Mouse (Mus musculus): Measurements from ENCODE around the gene Iqcn. TPM values are rescaled to one million over a fixed set of nuclear protein-coding genes. Genes with fewer than 3 reads are reported as not detected.
A peak's percentile ranks its signal among the peaks of the same experiment; 100 is the strongest.

The Iqcn gene
- polyA plus RNA-seq, 1 experiment from 2014 or later = 0.04 TPM

DNA sequence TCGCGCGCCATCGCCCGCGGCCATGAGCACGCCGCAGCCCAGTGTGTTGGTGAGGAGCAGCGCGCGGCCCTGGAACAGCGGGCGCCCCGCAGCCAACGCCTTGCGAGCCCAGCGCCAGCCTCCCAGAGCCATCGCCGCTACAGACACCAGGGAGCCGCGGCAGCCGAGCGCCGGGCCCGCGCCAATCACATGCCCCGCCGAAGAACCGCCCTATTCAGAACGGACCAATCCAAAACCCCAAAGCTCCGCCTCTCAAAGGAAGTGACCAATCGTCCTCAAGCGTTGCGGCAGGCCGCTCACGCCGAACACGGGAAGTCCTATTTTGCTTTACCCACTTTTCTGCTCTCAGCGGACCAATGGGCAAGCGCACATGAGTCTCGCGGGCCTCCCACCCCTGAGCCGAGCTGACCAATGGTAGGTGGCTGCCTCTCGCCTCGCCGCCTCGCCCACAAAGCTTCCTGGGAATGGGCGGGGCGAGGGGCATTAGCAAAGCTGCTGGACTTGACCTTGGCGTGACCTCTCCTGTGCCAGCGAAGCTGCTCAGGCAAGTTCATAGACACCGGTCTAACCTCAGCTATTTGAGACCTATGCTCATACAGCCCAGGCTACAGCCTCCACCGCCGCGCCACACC, 57.6 kb downstream of the Iqcn start, which contains the start of gene Mpv17l2:
Gene Mpv17l2, minus strand, starts transcription at position 172 of the 632 bp plus-strand sequence.
- H3K27ac ChIP-seq (replicated peaks) = peak within 1 kb of the TSS; percentile 78
- under 1% methylated on average over 55 of the region's 55 CpGs for WGBS
- peak within 1 kb of the TSS; percentile 67 for H3K4me3 ChIP-seq
- peaks cover 27% of the 10 kb centered on the region for H3K4me1 ChIP-seq
- peak within 1 kb of the TSS; percentile 99 for H3K4me2 ChIP-seq (replicated peaks)
- H3K9ac ChIP-seq (replicated peaks) = peak within 1 kb of the TSS; percentile 83
- ATAC-seq (ENCODE audit: low FRiP score, low read depth) = peak; percentile 96
- peaks cover 11% of the 10 kb centered on the region for H3K27me3 ChIP-seq
- H3K9me3 ChIP-seq = no peaks in the 10 kb centered on the region
- peaks cover 20% of the 10 kb centered on the region for H3K36me3 ChIP-seq

DNA sequence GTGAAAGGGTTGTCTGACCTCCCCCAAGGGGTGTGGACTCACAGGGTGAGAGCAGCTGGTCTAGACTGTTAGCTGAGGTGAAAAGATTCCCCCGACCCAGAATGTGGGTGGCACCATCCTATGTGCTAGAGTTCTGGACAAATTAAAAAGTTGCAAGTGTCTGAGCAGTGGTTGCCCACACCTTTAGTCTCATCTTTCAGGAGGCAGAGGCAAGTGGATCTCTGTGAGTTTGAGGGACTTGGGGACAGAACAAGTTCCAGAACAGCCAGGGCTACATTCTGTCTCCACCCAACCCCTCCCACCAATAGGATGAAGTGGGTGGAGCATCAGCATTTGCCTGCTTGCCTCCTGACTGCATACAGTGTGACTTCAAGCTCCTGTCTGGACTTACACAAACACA, 58.9 kb downstream of the Iqcn start:
- Histone ChIP-seq H3K9ac (replicated peaks) (peak overlapping the region; percentile 11; the same call in 1 of the 2 replicates), H3K9me3 (no peaks in the 10 kb centered on the region), H3K27me3 (peaks cover 23% of the 10 kb centered on the region), H3K4me3 (no peak overlapping the region), H3K4me2 (replicated peaks) (no peak overlapping the region), H3K36me3 (peaks cover 9% of the 10 kb centered on the region), H3K4me1 (peaks cover 38% of the 10 kb centered on the region), H3K27ac (replicated peaks) (no peak overlapping the region)
- ATAC-seq (ENCODE audit: low FRiP score, low read depth) = no peak
- 77% methylated on average over 1 of the region's 1 CpGs for WGBS

DNA sequence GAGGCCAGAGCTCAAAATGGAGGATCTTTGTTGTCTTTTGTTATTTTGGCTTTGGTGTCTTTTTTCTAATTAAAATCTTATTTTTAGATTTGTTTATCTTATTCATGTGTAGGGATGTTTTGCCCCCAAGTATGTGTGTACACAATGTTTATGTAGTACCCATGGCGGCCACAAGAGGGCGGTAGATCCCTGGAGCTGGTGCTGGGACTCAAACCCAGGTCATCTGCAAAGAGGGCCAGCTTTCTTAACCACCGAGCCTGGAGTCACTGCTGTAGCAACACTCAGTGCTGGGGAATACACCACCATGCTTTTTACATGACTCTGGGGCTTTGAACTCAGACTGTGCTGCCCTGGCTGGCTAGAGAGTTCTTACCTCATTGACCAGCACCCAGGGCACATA, 60.1 kb downstream of the Iqcn start:
- H3K36me3 ChIP-seq = peaks cover 8% of the 10 kb centered on the region
- no peak overlapping the region for H3K4me3 ChIP-seq
- 6% methylated on average over 3 of the region's 3 CpGs for WGBS
- peaks cover 31% of the 10 kb centered on the region for H3K27me3 ChIP-seq
- no peak for ATAC-seq (ENCODE audit: low FRiP score, low read depth)
- H3K4me1 ChIP-seq = peaks cover 38% of the 10 kb centered on the region
- no peak overlapping the region for H3K9ac ChIP-seq (replicated peaks)
- no peak overlapping the region for H3K27ac ChIP-seq (replicated peaks)
- H3K4me2 ChIP-seq (replicated peaks) = no peak overlapping the region
- H3K9me3 ChIP-seq = no peaks in the 10 kb centered on the region

DNA sequence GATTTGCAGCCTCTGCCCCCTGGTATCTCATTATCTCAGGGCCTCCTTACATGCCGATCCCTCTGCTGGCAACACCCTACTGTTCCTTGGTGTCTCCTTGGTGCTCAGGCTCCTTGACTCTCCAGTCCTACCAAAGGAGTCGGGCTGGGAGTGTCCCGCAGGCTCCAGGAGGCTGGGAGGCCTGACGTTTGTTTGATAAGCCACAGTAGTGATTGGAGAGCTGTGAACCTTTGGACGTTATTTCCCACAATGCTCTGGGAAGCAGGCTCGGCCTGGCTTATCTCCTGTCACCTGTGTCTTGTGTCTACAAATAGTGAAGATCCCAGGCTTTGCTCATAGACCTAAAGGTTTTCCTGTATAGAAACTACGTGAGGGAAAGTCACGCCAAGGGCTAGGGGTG, 60.8 kb downstream of the Iqcn start:
- peaks cover 34% of the 10 kb centered on the region for H3K4me1 ChIP-seq
- peaks cover 13% of the 10 kb centered on the region for H3K36me3 ChIP-seq
- 80% methylated on average over 8 of the region's 8 CpGs for WGBS
- no peaks in the 10 kb centered on the region for H3K9me3 ChIP-seq
- H3K4me2 ChIP-seq (replicated peaks) = no peak overlapping the region
- H3K4me3 ChIP-seq = no peak overlapping the region
- no peak for ATAC-seq (ENCODE audit: low FRiP score, low read depth)
- no peak overlapping the region for H3K27ac ChIP-seq (replicated peaks)
- no peak overlapping the region for H3K9ac ChIP-seq (replicated peaks)
- peaks cover 31% of the 10 kb centered on the region for H3K27me3 ChIP-seq

DNA sequence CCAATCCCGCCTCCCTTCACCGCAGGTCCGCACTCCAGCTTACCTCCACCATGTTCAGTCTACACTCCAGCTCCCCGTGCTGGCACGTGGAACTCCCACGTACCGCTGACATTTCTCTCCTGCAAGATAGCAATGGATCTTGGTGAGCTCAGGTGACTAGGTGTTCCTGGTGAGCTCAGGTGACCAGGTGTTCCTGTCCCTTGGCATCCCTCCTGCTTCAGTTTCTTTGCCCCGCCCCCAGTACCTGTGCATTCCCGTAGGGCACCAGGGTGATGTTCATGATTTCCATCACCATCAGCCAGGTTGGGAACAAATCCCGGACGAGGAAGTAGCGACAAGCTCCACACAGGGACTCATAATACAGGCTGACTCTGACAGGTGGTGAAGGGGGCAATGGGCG, 61.4 kb downstream of the Iqcn start:
- H3K4me3 ChIP-seq = no peak overlapping the region
- H3K9ac ChIP-seq (replicated peaks) = no peak overlapping the region
- peaks cover 17% of the 10 kb centered on the region for H3K36me3 ChIP-seq
- peaks cover 31% of the 10 kb centered on the region for H3K27me3 ChIP-seq
- H3K4me1 ChIP-seq = peaks cover 27% of the 10 kb centered on the region
- no peak overlapping the region for H3K27ac ChIP-seq (replicated peaks)
- no peaks in the 10 kb centered on the region for H3K9me3 ChIP-seq
- ATAC-seq (ENCODE audit: low FRiP score, low read depth) = no peak
- WGBS = 92% methylated on average over 13 of the region's 13 CpGs
- H3K4me2 ChIP-seq (replicated peaks) = no peak overlapping the region

DNA sequence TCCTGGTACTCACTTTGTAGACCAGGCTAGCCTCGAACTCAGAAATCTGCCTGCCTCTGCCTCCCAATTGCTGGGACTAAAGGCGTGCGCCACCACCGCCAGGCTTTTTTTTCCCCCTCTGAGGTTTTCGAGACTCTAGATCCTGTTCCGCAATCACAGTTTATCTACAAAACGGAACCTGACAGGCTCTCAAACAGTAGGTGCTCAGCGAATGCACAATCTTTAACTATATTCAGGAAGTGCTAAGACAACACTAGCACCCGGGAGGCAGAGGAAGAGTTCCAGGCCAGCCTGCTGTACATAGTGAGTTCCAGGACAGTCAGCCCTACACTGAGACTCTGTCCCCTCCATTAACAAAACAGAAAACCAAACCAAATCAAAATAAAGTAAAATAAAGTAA, 62.1 kb downstream of the Iqcn start:
- peak overlapping the region; percentile 55 for H3K4me2 ChIP-seq (replicated peaks)
- H3K4me1 ChIP-seq = peaks cover 21% of the 10 kb centered on the region
- H3K27ac ChIP-seq (replicated peaks) = no peak overlapping the region
- 75% methylated on average over 9 of the region's 9 CpGs for WGBS
- peaks cover 24% of the 10 kb centered on the region for H3K36me3 ChIP-seq
- H3K4me3 ChIP-seq = no peak overlapping the region
- ATAC-seq (ENCODE audit: low FRiP score, low read depth) = no peak
- H3K9me3 ChIP-seq = no peaks in the 10 kb centered on the region
- H3K9ac ChIP-seq (replicated peaks) = no peak overlapping the region
- peaks cover 31% of the 10 kb centered on the region for H3K27me3 ChIP-seq

DNA sequence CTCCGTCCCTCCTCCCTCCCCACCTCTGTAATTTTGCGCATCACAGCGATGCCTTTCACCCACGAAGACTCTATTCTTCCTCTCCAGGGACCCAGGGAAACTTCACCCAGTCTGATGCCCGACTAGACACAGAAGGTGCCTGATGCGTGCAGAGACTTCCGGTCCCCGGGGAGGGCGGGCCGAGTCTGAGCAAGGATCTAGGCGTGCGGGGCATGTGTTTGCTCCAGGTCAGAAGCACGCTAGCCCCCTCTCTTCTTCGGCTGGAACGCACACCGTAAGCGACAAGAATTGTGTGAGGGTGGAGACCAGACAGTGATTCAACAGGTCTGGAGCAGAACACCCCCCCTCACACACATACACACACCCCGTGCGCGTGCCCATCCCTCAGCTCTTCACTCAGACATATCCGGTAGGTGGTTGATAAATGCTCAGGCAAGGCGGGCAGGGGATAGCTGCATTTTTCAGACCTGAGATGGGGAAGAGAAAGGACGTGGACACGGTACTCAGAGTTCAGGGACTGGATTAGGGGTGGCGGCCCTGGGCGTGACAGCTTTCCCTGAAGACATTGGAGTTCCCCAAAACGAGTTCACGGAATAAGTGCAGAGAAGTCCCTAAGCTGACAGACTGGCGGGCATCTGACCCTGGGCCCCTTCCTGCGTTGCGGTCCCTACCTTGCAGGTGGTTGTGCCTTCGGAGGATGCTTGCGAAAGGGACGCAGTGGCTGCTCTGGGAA, 62.7 kb downstream of the Iqcn start:
- no peak overlapping the region for H3K27ac ChIP-seq (replicated peaks)
- H3K4me3 ChIP-seq = peak overlapping the region; percentile 32
- no peaks in the 10 kb centered on the region for H3K9me3 ChIP-seq
- 2% methylated on average over 34 of the region's 34 CpGs for WGBS
- ATAC-seq (ENCODE audit: low FRiP score, low read depth) = no peak
- H3K27me3 ChIP-seq = peaks cover 36% of the 10 kb centered on the region
- peak overlapping the region; percentile 55 for H3K4me2 ChIP-seq (replicated peaks)
- H3K4me1 ChIP-seq = peaks cover 19% of the 10 kb centered on the region
- H3K9ac ChIP-seq (replicated peaks) = peak overlapping the region; percentile 51
- peaks cover 31% of the 10 kb centered on the region for H3K36me3 ChIP-seq

DNA sequence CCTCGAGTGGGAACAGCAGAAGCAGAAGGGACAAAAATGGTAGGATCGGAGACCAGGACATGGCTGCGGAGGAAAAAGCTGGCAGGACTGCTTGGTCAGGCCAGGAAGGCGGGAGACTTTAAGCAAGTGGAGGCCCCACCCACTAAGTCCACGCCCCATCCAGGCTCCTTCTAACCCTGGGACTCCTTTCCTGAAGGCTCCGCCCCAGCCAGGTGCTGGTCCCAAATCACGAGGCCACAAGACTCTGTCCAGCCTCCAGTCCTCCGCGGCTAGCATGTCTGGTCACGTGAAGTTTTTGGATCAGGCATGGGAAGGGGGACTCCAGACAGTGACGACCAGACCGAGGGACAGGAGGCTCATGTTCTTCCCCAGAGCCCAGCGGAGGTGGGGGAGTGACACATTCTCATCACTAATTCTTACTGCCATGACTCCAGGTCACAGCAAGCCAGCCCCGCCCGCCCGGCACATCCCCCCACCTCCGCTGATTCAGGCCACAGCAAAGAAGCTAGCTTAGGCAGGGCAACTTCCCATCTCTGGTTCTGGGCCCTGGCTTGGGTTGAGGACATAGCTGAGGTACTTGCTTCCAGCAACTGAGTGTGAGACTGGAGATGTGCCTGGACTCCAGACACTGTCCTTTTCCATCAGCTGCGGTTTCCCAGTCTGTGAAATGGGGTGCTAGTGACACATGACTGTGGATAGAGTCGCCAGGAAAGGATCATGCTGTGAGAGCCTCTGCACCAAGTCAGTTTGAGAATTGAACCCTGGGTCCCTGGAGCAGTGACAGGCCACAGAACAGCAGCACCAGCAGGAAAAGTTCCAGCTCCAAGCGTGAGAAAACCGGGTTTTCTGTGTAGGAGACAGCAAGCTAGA, 63.5 kb downstream of the Iqcn start:
- peak overlapping the region; percentile 55 for H3K4me2 ChIP-seq (replicated peaks)
- 0 out of 2 replicates have a peak, but pooled peaks have one; percentile 8 for ATAC-seq (ENCODE audit: low FRiP score, low read depth)
- H3K27me3 ChIP-seq = peaks cover 39% of the 10 kb centered on the region
- H3K27ac ChIP-seq (replicated peaks) = no peak overlapping the region
- H3K9me3 ChIP-seq = no peaks in the 10 kb centered on the region
- H3K4me1 ChIP-seq = peaks cover 19% of the 10 kb centered on the region
- peak overlapping the region; percentile 32 for H3K4me3 ChIP-seq
- H3K36me3 ChIP-seq = peaks cover 39% of the 10 kb centered on the region
- 6% methylated on average over 21 of the region's 21 CpGs for WGBS
- H3K9ac ChIP-seq (replicated peaks) = peak overlapping the region; percentile 51

Other genes starting within 250 kb of the Iqcn start
- 17.8 and 18.5 TPM in 2 replicates for gene Klhl26, start 226.5 kb upstream of the Iqcn start, polyA plus RNA-seq (2016; fragmentation: Nextera tagmentation; extraction: Ambion mirVana)
- gene Tmem59l, start 216.1 kb upstream of the Iqcn start, polyA plus RNA-seq (2016; fragmentation: Nextera tagmentation; extraction: Ambion mirVana) = 19.3 and 21.7 TPM in 2 replicates
- gene Crlf1, start 210.3 kb upstream of the Iqcn start, polyA plus RNA-seq (2016; fragmentation: Nextera tagmentation; extraction: Ambion mirVana) = 0.92 and 1.6 TPM in 2 replicates
- 130 and 134 TPM in 2 replicates for gene Rex1bd, start 196.7 kb upstream of the Iqcn start, polyA plus RNA-seq (2016; fragmentation: Nextera tagmentation; extraction: Ambion mirVana)
- gene Uba52, start 192.7 kb upstream of the Iqcn start, polyA plus RNA-seq (2016; fragmentation: Nextera tagmentation; extraction: Ambion mirVana) = 748 and 749 TPM in 2 replicates
- 326 and 332 TPM in 2 replicates for gene Fkbp8, start 175.7 kb upstream of the Iqcn start, polyA plus RNA-seq (2016; fragmentation: Nextera tagmentation; extraction: Ambion mirVana)
- gene Kxd1, start 175.5 kb upstream of the Iqcn start, polyA plus RNA-seq (2016; fragmentation: Nextera tagmentation; extraction: Ambion mirVana) = 52.1 and 52.7 TPM in 2 replicates
- gene Ell, start 164.0 kb upstream of the Iqcn start, polyA plus RNA-seq (2016; fragmentation: Nextera tagmentation; extraction: Ambion mirVana) = 18.7 and 21.6 TPM in 2 replicates
- 107 and 112 TPM in 2 replicates for gene Isyna1, start 109.1 kb upstream of the Iqcn start, polyA plus RNA-seq (2016; fragmentation: Nextera tagmentation; extraction: Ambion mirVana)
- 115 and 118 TPM in 2 replicates for gene Ssbp4, start 94.6 kb upstream of the Iqcn start, polyA plus RNA-seq (2016; fragmentation: Nextera tagmentation; extraction: Ambion mirVana)
- 1.0 and 1.6 TPM in 2 replicates for gene Lrrc25, start 87.3 kb upstream of the Iqcn start, polyA plus RNA-seq (2016; fragmentation: Nextera tagmentation; extraction: Ambion mirVana)
- gene Gdf15, start 71.0 kb upstream of the Iqcn start, polyA plus RNA-seq (2016; fragmentation: Nextera tagmentation; extraction: Ambion mirVana) = 0.17 TPM in 1 of 2 replicates, not detected in the other
- gene Pgpep1, start 43.1 kb upstream of the Iqcn start, polyA plus RNA-seq (2016; fragmentation: Nextera tagmentation; extraction: Ambion mirVana) = 82.7 and 93.7 TPM in 2 replicates
- gene Lsm4, start 30.2 kb upstream of the Iqcn start, polyA plus RNA-seq (2016; fragmentation: Nextera tagmentation; extraction: Ambion mirVana) = 255 and 263 TPM in 2 replicates
- 206 and 213 TPM in 2 replicates for gene Jund, start 4.5 kb upstream of the Iqcn start, polyA plus RNA-seq (2016; fragmentation: Nextera tagmentation; extraction: Ambion mirVana)
- gene Gm3336, start 15.1 kb downstream of the Iqcn start, polyA plus RNA-seq (2016; fragmentation: Nextera tagmentation; extraction: Ambion mirVana) = not detected in 2 replicates
- 0.15 and 0.39 TPM in 2 replicates for gene Pde4c, start 20.3 kb downstream of the Iqcn start, polyA plus RNA-seq (2016; fragmentation: Nextera tagmentation; extraction: Ambion mirVana)
- gene Rab3a, start 51.2 kb downstream of the Iqcn start, polyA plus RNA-seq (2016; fragmentation: Nextera tagmentation; extraction: Ambion mirVana) = 98.9 and 102 TPM in 2 replicates
- gene Mpv17l2, start 57.5 kb downstream of the Iqcn start, polyA plus RNA-seq (2016; fragmentation: Nextera tagmentation; extraction: Ambion mirVana) = 35.4 and 37.3 TPM in 2 replicates
- gene Pik3r2, start 73.3 kb downstream of the Iqcn start, polyA plus RNA-seq (2016; fragmentation: Nextera tagmentation; extraction: Ambion mirVana) = 73.4 and 74.6 TPM in 2 replicates
- 17.1 and 18.0 TPM in 2 replicates for gene Mast3, start 101.6 kb downstream of the Iqcn start, polyA plus RNA-seq (2016; fragmentation: Nextera tagmentation; extraction: Ambion mirVana)
- gene Il12rb1, start 105.0 kb downstream of the Iqcn start, polyA plus RNA-seq (2016; fragmentation: Nextera tagmentation; extraction: Ambion mirVana) = 0.08 TPM in 1 of 2 replicates, not detected in the other
- 10.4 and 10.5 TPM in 2 replicates for gene Arrdc2, start 136.3 kb downstream of the Iqcn start, polyA plus RNA-seq (2016; fragmentation: Nextera tagmentation; extraction: Ambion mirVana)
- gene Kcnn1, start 159.8 kb downstream of the Iqcn start, polyA plus RNA-seq (2016; fragmentation: Nextera tagmentation; extraction: Ambion mirVana) = 27.4 TPM in 2 replicates
- 145 and 152 TPM in 2 replicates for gene Ccdc124, start 170.5 kb downstream of the Iqcn start, polyA plus RNA-seq (2016; fragmentation: Nextera tagmentation; extraction: Ambion mirVana)
- 0.55 and 0.69 TPM in 2 replicates for gene Slc5a5, start 189.3 kb downstream of the Iqcn start, polyA plus RNA-seq (2016; fragmentation: Nextera tagmentation; extraction: Ambion mirVana)
- 2,550 and 2,750 TPM in 2 replicates for gene Rpl18a, start 194.0 kb downstream of the Iqcn start, polyA plus RNA-seq (2016; fragmentation: Nextera tagmentation; extraction: Ambion mirVana)
- 58.4 and 61.0 TPM in 2 replicates for gene Map1s, start 202.5 kb downstream of the Iqcn start, polyA plus RNA-seq (2016; fragmentation: Nextera tagmentation; extraction: Ambion mirVana)